Mouse (Mus musculus) kidney, embryonic 16.5 days (tissue): ENCODE measurements around the gene Setmar. TPM values are rescaled to one million over a fixed set of nuclear protein-coding genes. Genes with fewer than 3 reads are reported as not detected.

ENCODE experiments used
- ATAC-seq: fragments of 200-750 bp; cut with Nextera tagmentation; 2 replicates; pipeline ENCODE4 v1.8.0; 2017; ENCODE audit warnings: moderate TSS enrichment; ENCODE audit not compliant: low FRiP score, low TSS enrichment
- H3K27ac ChIP-seq: fragments of 300-500 bp; sonication (generic); 2 replicates; pipeline ENCODE4 v1.5.1; 2014; ENCODE audit warnings: low read length
- H3K27me3 ChIP-seq: fragments of 300-500 bp; sonication (generic); 2 replicates; pipeline ENCODE4 v1.6.1; 2014; ENCODE audit warnings: low read length, control low read depth, mixed read lengths; ENCODE audit not compliant: insufficient read depth
- H3K36me3 ChIP-seq: fragments of 300-500 bp; sonication (generic); 2 replicates; pipeline ENCODE4 v1.6.1; 2014; ENCODE audit warnings: low read length, control low read depth, mixed read lengths; ENCODE audit not compliant: insufficient read depth
- H3K4me1 ChIP-seq: fragments of 300-500 bp; sonication (generic); 2 replicates; pipeline ENCODE4 v1.6.1; 2014; ENCODE audit warnings: low read length, control low read depth, mixed read lengths; ENCODE audit not compliant: insufficient read depth
- H3K4me2 ChIP-seq: fragments of 300-500 bp; sonication (generic); replicated peaks from 2 replicates; pipeline ENCODE4 v1.6.1; 2014; ENCODE audit warnings: low read depth, low read length
- H3K4me3 ChIP-seq: fragments of 300-500 bp; sonication (generic); 2 replicates; pipeline ENCODE4 v1.5.1; 2014; ENCODE audit warnings: mild to moderate bottlenecking, low read length
- H3K9ac ChIP-seq: fragments of 300-500 bp; sonication (generic); replicated peaks from 2 replicates; pipeline ENCODE4 v1.6.1; 2014; ENCODE audit warnings: low read length
- H3K9me3 ChIP-seq: fragments of 300-500 bp; sonication (generic); 2 replicates; pipeline ENCODE4 v1.6.1; 2016; ENCODE audit warnings: low read length, control low read depth
- WGBS: fragments of 180-500 bp; shearing (Covaris S2); extraction: QIAGEN DNeasy Blood & Tissue Kit; methylation state at CpG from one replicate; pipeline ENCODE4 v1.1.7; 2014; 5-methylcytosine and 5-hydroxymethylcytosine counted together
- polyA plus RNA-seq: library from polyadenylated mRNA; unstranded; fragments of >200 nt; fragmentation: Nextera tagmentation; extraction: Ambion mirVana; gene quantifications from 2 replicates; pipeline ENCODE4 v1.2.1, GENCODE M21; 2015

The Setmar gene
- polyA plus RNA-seq, 1 experiment from 2014 or later, result 9.3 TPM

GRCm38 (mm10) chr6:108107376-108107775 lies 42.5 kb downstream of the Setmar start:
- peaks cover 7% of the 10 kb centered on the region; the same call in 1 of the 2 replicates for H3K4me1 ChIP-seq
- no peak for ATAC-seq
- no peak overlapping the region for H3K9ac ChIP-seq
- H3K27ac ChIP-seq, result no peak overlapping the region
- no peak overlapping the region for H3K4me2 ChIP-seq
- no peaks in the 10 kb centered on the region for H3K9me3 ChIP-seq
- H3K27me3 ChIP-seq, result no peaks in the 10 kb centered on the region
- H3K4me3 ChIP-seq, result no peak overlapping the region
- no peaks in the 10 kb centered on the region for H3K36me3 ChIP-seq

DNA sequence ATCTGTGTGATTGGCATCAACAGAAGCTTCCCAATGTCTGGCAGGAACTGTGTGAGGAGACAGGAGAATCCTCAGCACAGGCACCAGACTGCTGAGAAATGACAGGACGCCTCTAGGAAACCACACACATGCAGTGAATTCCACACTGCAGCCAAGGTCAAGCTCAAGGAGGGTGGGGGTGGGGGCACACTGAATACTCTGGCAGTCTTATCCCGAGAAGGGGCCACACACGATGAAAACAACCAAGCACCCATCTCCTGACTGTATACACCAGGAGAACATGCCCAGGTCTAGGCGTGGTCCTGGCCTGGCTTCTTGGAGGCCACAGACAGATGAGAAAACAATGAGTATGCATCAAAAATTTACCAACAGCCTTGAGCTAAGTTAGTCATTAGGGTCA lies 45.5 kb downstream of the Setmar start:
- no peaks in the 10 kb centered on the region for H3K9me3 ChIP-seq
- no peak for ATAC-seq
- no peaks in the 10 kb centered on the region for H3K4me1 ChIP-seq
- no peak overlapping the region for H3K27ac ChIP-seq
- no peaks in the 10 kb centered on the region for H3K36me3 ChIP-seq
- H3K9ac ChIP-seq, result no peak overlapping the region
- 64% methylated on average over 4 of the region's 4 CpGs for WGBS
- no peak overlapping the region for H3K4me2 ChIP-seq
- no peaks in the 10 kb centered on the region for H3K27me3 ChIP-seq
- H3K4me3 ChIP-seq, result no peak overlapping the region

DNA sequence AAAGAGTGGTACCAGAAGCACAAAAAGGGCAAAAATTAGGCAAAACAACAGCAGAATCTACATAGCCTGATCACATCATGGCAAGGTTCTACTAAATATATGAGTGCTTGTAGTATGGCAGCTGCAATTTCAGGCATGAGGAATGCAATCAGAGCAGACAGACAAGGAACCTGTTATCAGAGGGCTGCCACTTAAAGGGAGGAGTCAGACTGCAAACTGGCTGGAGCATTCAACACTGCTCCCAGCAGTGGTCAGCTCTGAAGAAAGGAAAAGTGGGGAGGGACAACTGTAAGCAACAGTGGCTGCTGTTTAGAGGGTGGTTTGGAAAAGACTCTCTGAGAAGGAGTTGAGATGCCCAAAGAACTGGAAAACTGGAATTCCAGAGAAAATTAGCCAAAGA lies 46.8 kb downstream of the Setmar start:
- H3K9ac ChIP-seq, result no peak overlapping the region
- H3K36me3 ChIP-seq, result no peaks in the 10 kb centered on the region
- H3K9me3 ChIP-seq, result no peaks in the 10 kb centered on the region
- H3K4me3 ChIP-seq, result no peak overlapping the region
- H3K27me3 ChIP-seq, result no peaks in the 10 kb centered on the region
- ATAC-seq, result no peak
- no peaks in the 10 kb centered on the region for H3K4me1 ChIP-seq
- H3K4me2 ChIP-seq, result no peak overlapping the region
- no peak overlapping the region for H3K27ac ChIP-seq

DNA sequence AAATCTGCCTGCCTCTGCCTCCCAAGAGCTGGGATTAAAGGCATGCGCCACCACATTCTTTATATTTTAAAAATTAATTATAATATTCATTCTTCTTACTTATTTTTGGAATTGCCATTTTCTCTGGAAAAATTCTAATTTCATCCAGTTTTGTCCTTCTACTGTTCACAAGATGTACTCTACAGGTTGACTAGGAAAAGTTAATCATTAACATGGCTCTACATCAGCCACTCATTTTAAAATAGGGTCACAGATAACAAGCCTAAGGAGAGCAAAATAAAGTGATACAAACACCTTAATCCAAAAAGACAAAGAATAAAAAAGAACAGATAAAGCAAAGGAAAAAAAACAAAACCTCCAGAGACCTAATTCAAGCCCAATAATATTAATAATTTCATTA lies 50.1 kb downstream of the Setmar start:
- Histone ChIP-seq H3K36me3 (no peaks in the 10 kb centered on the region), H3K4me1 (no peaks in the 10 kb centered on the region), H3K27ac (no peak overlapping the region), H3K27me3 (no peaks in the 10 kb centered on the region), H3K9ac (no peak overlapping the region), H3K9me3 (no peaks in the 10 kb centered on the region), H3K4me3 (no peak overlapping the region), H3K4me2 (no peak overlapping the region)
- ATAC-seq, result no peak
- 91% methylated on average over 1 of the region's 1 CpGs for WGBS

- no peak overlapping the region for H3K4me2 ChIP-seq
- ATAC-seq, result no peak
- no peaks in the 10 kb centered on the region for H3K27me3 ChIP-seq
- H3K36me3 ChIP-seq, result no peaks in the 10 kb centered on the region
- H3K9ac ChIP-seq, result no peak overlapping the region
- no peaks in the 10 kb centered on the region for H3K9me3 ChIP-seq
- WGBS, result 89% methylated on average over 6 of the region's 6 CpGs
- H3K4me3 ChIP-seq, result no peak overlapping the region
- no peaks in the 10 kb centered on the region for H3K4me1 ChIP-seq
- no peak overlapping the region for H3K27ac ChIP-seq
Measured at GRCm38 (mm10) chr6:108117881-108118280, 53.0 kb downstream of the Setmar start.

GRCm38 (mm10) chr6:108125474-108125873 lies 60.6 kb downstream of the Setmar start:
- Histone ChIP-seq H3K9ac (no peak overlapping the region), H3K9me3 (no peaks in the 10 kb centered on the region), H3K27ac (no peak overlapping the region), H3K4me3 (no peak overlapping the region), H3K4me1 (no peaks in the 10 kb centered on the region), H3K4me2 (no peak overlapping the region), H3K27me3 (no peaks in the 10 kb centered on the region), H3K36me3 (no peaks in the 10 kb centered on the region)
- no peak for ATAC-seq
- 96% methylated on average over 1 of the region's 1 CpGs for WGBS

GRCm38 (mm10) chr6:108126631-108127030 lies 61.8 kb downstream of the Setmar start:
- no peaks in the 10 kb centered on the region for H3K36me3 ChIP-seq
- no peak overlapping the region for H3K9ac ChIP-seq
- H3K9me3 ChIP-seq, result no peaks in the 10 kb centered on the region
- H3K4me2 ChIP-seq, result no peak overlapping the region
- no peak overlapping the region for H3K4me3 ChIP-seq
- no peaks in the 10 kb centered on the region for H3K4me1 ChIP-seq
- no peak for ATAC-seq
- no peak overlapping the region for H3K27ac ChIP-seq
- WGBS, result 86% methylated on average over 3 of the region's 3 CpGs
- H3K27me3 ChIP-seq, result no peaks in the 10 kb centered on the region

Other genes with a start within 250 kb of the Setmar start
- 27.1 and 27.7 TPM in 2 replicates for gene Sumf1, start 120.5 kb downstream of the Setmar start, polyA plus RNA-seq
- 24.6 and 25.2 TPM in 2 replicates for gene Itpr1, start 148.1 kb downstream of the Setmar start, polyA plus RNA-seq